ENCODE assay signal across 24 mouse cellular contexts in the genomic region with DNA sequence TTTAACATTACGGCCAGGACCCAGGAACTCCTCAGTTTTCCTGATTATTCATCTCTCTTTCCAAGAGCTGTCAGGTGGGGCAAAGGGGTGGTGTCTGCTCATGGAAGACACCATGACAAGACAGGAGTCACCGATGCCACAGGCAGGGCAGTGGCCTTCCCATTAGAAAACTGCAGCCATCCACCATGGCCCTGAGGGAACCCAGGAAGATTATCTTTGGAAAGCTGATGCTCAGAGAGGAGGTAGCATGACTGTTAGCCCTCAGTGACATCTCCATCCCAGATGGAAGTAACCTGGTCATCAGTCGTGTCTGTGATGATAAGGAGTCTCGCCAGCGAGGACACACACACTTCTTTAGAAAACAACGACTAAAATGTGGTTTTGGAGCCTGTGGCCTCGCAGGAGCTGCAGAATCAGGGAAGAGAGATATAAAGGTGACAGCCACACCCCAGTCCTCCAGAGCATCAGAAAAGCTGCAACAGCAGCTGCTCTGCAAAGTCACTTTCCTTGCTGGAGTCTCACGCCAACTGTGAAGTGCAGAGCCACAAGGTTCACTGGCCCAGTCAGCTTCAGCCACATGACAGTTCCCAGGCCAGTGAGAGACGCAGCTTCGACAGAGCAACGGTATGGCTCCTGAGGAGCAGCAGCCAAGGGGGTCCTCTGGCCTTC.
DNase-seq lines count a peak whose midpoint lies in the region; ATAC-seq lines count a peak whose summit lies in the region.
"Had no signal": no experiment of that assay in that cellular context is flagged by ENCODE, and none has a peak within 500 bp of the region (broad histone marks: within the 10 kb centered on the region; RNA-seq: fewer than 3 reads in every experiment).

No protein-coding gene starts in this region.

- no peak overlapping the region for H3K9ac ChIP-seq in midbrain, embryonic 11.5 days (ENCODE audit: low read length)
- H3K9ac ChIP-seq in midbrain, embryonic 16.5 days (ENCODE audit: low read depth, low read length): no peak overlapping the region
- H3K9ac ChIP-seq: embryonic facial prominence, embryonic 13.5 days; forebrain, embryonic 12.5 days; forebrain, embryonic 15.5 days; heart, embryonic 13.5 days; hindbrain, embryonic 14.5 days had no signal

- peaks cover 16% of the 10 kb centered on the region for H3K4me1 ChIP-seq in midbrain, embryonic 11.5 days (ENCODE audit: control insufficient read depth, insufficient read depth, low read length)
- peaks cover 11% of the 10 kb centered on the region for H3K4me1 ChIP-seq in midbrain, embryonic 16.5 days (ENCODE audit: control insufficient read depth, insufficient read depth, low read length)

- peak; percentile 13 for DNase-seq in cerebellum, adult 11-12 months
- DNase-seq in cerebellum, adult 8-10 months: no peak
- peak; percentile 12 to 15 for DNase-seq in cerebellum, postnatal 25 days
- peak; percentile 77 for DNase-seq in midbrain, embryonic 11.5 days (ENCODE audit: low spot score, missing footprints)
- DNase-seq: adrenal gland, adult 8-10 months; adrenal gland, postnatal 25 days; embryo, embryonic 11 days; gastrocnemius, postnatal 25 days; heart, postnatal 14 days; heart, postnatal 4 days had no signal

- WGBS in midbrain, embryonic 11.5 days: 92% methylated on average over 11 of the region's 11 CpGs
- WGBS in midbrain, embryonic 16.5 days: 93% methylated on average over 11 of the region's 11 CpGs

- H3K4me2 ChIP-seq in midbrain, embryonic 11.5 days: no peak overlapping the region
- H3K4me2 ChIP-seq in midbrain, embryonic 16.5 days (ENCODE audit: low read length): no peak overlapping the region
- H3K4me2 ChIP-seq: embryonic facial prominence, embryonic 13.5 days; forebrain, embryonic 12.5 days; forebrain, embryonic 15.5 days; heart, embryonic 13.5 days; hindbrain, embryonic 14.5 days had no signal

- H3K27ac ChIP-seq in midbrain, embryonic 11.5 days (ENCODE audit: low read depth, low read length): no peak overlapping the region
- no peak overlapping the region for H3K27ac ChIP-seq in midbrain, embryonic 16.5 days (ENCODE audit: low read length)
- H3K27ac ChIP-seq: embryonic facial prominence, embryonic 10.5 days; embryonic facial prominence, embryonic 13.5 days; forebrain, embryonic 12.5 days; forebrain, embryonic 15.5 days; heart, embryonic 13.5 days; hindbrain, embryonic 14.5 days; hindbrain, postnatal 0 days had no signal

- H3K4me3 ChIP-seq in midbrain, embryonic 11.5 days (ENCODE audit: low read depth, low read length): no peak overlapping the region
- H3K4me3 ChIP-seq in midbrain, embryonic 16.5 days (ENCODE audit: low read depth, low read length): no peak overlapping the region
- H3K4me3 ChIP-seq: embryonic facial prominence, embryonic 10.5 days; embryonic facial prominence, embryonic 13.5 days; erythroblast, embryonic 14.5 days; forebrain, embryonic 12.5 days; forebrain, embryonic 15.5 days; heart, embryonic 13.5 days had no signal

- no peaks in the 10 kb centered on the region for H3K27me3 ChIP-seq in midbrain, embryonic 11.5 days (ENCODE audit: control insufficient read depth, insufficient read depth, low read length)
- H3K27me3 ChIP-seq in midbrain, embryonic 16.5 days (ENCODE audit: control insufficient read depth, insufficient read depth, low read depth, low read length): no peaks in the 10 kb centered on the region
- H3K27me3 ChIP-seq: embryonic facial prominence, embryonic 13.5 days; forebrain, embryonic 12.5 days; forebrain, embryonic 15.5 days; heart, embryonic 13.5 days had no signal

- H3K36me3 ChIP-seq in midbrain, embryonic 11.5 days (ENCODE audit: control insufficient read depth, insufficient read depth, low read length): peaks cover 4% of the 10 kb centered on the region; the same call in 1 of the 2 replicates
- H3K36me3 ChIP-seq in midbrain, embryonic 16.5 days (ENCODE audit: control insufficient read depth, insufficient read depth, low read length): peaks cover 9% of the 10 kb centered on the region; the same call in 1 of the 2 replicates

- H3K9me3 ChIP-seq in midbrain, embryonic 11.5 days (ENCODE audit: control insufficient read depth, low read length): 0 out of 2 replicates have a peak, but pooled peaks cover 3% of the 10 kb centered on the region
- no peaks in the 10 kb centered on the region for H3K9me3 ChIP-seq in midbrain, embryonic 16.5 days (replicated peaks; ENCODE audit: control insufficient read depth, low read length, poor library complexity, severe bottlenecking)
- H3K9me3 ChIP-seq: embryonic facial prominence, embryonic 10.5 days; embryonic facial prominence, embryonic 13.5 days; forebrain, embryonic 12.5 days; forebrain, embryonic 15.5 days; heart, embryonic 13.5 days had no signal

- no peak for ATAC-seq in cerebellum, adult (ENCODE audit: insufficient number of reproducible peaks, low FRiP score, low TSS enrichment)
- ATAC-seq in midbrain, embryonic 11.5 days (ENCODE audit: low FRiP score): no peak
- no peak for ATAC-seq in midbrain, embryonic 16.5 days
- ATAC-seq in common myeloid progenitor, adult 5-6 weeks (replicated peaks; ENCODE audit: low read depth, poor library complexity, severe bottlenecking): peak; percentile 64; the same call in 1 of the 2 replicates
- ATAC-seq in inflammation-experienced regulatory T-cells, adult 6 months: no peak
- ATAC-seq: activated CD4-positive, CD25-positive, alpha-beta regulatory T cell, adult 4 months; forebrain, embryonic 15.5 days; hindbrain, postnatal 0 days; intestine, postnatal 0 days had no signal
